Mouse (Mus musculus): Measurements from ENCODE around the gene Tmod1.

DNA sequence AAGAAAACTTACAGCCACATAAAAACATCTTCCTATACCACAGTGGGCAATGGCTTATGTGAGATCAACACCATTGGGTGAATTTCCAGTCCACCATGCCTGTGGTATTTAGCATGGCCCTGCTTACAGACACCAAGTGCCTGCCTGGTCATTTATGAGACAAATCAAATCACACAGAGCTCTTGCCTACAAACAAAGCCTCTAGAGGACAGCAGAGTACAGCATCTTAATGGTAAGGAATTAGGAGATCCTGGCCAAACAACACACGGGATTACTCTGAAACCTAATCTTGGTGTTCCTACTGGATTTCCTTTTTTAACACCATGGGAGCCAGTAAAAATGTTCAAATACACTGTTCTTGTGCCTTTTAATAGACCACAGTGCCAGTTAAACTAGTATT lies 76.6 kb downstream of the Tmod1 start:
- no peak for TF ChIP-seq CTCF (IDR thresholded peaks at IDR 0.05; ENCODE audit: control insufficient read depth, insufficient read depth, insufficient read length)
- TF ChIP-seq MAX (IDR thresholded peaks at IDR 0.05), result no peak
- TF ChIP-seq MYOG (IDR thresholded peaks at IDR 0.05; ENCODE audit: control insufficient read depth, extremely low read depth, insufficient read length), result no peak
- TF ChIP-seq FOSL1 (IDR thresholded peaks at IDR 0.05; ENCODE audit: insufficient read depth, low read length, poor library complexity, severe bottlenecking), result no peak
- no peak for TF ChIP-seq MYOD1 (IDR thresholded peaks at IDR 0.05; ENCODE audit: control insufficient read depth, insufficient read length, low read depth)
- TF ChIP-seq CEBPB (IDR thresholded peaks at IDR 0.05; ENCODE audit: low read depth), result no peak
- TF ChIP-seq USF1 (IDR thresholded peaks at IDR 0.05; ENCODE audit: low read depth), result no peak

Data from C2C12 (cell line).